Mouse (Mus musculus): Measurements from ENCODE around the gene Fam205a4.
"Not testable (repeated sequence)": the region's sequence is repeated elsewhere in the genome, so short reads cannot be mapped to it uniquely, and the experiment has no call there.

The Fam205a4 gene

GRCm38 (mm10) chr4:41965758-41966157, at the start of gene Fam205a4:
Gene Fam205a4 (plus strand): TSS chr4:41966058.
- DNase-seq = not testable (repeated sequence)

GRCm38 (mm10) chr4:41941272-41941671, 24.6 kb upstream of the Fam205a4 start, which contains the start of gene Gm20878:
Gene Gm20878 (plus strand): TSS chr4:41941572.
- DNase-seq = not testable (repeated sequence)
